Mouse (Mus musculus): ENCODE measurements around the gene Cit. TPM values are rescaled to one million over a fixed set of nuclear protein-coding genes. Genes with fewer than 3 reads are reported as not detected.
A peak's percentile ranks its signal among the peaks of the same experiment; 100 is the strongest.
"Not testable (repeated sequence)": the region's sequence is repeated elsewhere in the genome, so short reads cannot be mapped to it uniquely, and the experiment has no call there.

The Cit gene
- 16.3 and 17.7 TPM in 2 replicates for polyA plus RNA-seq (2015; fragmentation: Nextera tagmentation; extraction: Ambion mirVana)

DNA sequence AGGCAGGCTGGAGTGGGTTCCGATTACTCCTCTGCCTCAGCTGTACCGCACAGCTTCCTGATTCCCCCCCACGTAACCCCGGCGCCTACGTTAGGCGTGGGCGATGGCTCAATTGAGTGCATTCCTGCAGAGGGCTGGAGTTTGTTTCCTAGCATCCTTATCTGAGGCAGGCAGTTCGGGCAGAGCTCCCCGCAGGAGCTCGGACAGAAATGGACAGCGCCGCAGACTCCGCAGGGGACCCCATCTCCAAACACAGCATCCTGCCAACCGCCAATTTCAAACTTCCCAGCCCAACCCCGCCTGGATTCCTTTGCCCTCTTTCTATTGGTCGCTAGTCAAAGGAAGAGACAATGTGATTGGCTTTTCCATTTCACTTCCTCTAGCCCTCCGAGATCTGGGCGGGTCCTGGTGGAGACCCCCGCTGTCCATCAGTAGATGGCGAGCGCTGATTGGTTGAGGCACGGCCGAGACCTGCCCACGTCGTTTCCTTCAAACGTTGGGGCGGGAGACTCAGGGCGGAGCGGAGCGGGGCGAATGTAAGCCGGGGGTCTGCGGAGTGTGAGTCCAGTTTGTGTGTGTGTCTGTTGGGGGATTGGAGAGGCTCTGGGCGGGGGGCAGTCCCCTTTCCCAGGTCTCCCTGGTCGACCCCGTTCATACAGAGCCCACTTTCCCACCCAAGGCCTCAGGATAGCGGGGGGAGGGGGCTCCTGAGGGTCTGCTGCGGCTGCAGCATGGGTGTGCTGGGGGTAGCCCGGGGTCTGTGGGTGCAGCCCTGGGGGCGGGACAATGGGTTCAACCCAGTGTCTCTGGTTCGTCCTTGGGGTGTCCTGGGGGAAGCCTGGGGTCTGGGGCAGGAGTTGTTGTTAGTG is at the start of gene Cit:
Cit (plus strand) TSS at position 513 of the 869 bp plus-strand sequence.
- H3K4me1 ChIP-seq (replicated peaks): peaks cover 27% of the 10 kb centered on the region
- peak; percentile 99 for ATAC-seq (ENCODE audit: low FRiP score)
- no peaks in the 10 kb centered on the region for H3K9me3 ChIP-seq
- no peak within 1 kb of the TSS for H3K27ac ChIP-seq
- H3K9ac ChIP-seq: peak within 1 kb of the TSS; percentile 70
- H3K36me3 ChIP-seq: no peaks in the 10 kb centered on the region
- H3K4me2 ChIP-seq: peak within 1 kb of the TSS; percentile 98
- no peaks in the 10 kb centered on the region for H3K27me3 ChIP-seq
- peak within 1 kb of the TSS; percentile 56 for H3K4me3 ChIP-seq
- under 1% methylated on average over 42 of the region's 42 CpGs for WGBS

DNA sequence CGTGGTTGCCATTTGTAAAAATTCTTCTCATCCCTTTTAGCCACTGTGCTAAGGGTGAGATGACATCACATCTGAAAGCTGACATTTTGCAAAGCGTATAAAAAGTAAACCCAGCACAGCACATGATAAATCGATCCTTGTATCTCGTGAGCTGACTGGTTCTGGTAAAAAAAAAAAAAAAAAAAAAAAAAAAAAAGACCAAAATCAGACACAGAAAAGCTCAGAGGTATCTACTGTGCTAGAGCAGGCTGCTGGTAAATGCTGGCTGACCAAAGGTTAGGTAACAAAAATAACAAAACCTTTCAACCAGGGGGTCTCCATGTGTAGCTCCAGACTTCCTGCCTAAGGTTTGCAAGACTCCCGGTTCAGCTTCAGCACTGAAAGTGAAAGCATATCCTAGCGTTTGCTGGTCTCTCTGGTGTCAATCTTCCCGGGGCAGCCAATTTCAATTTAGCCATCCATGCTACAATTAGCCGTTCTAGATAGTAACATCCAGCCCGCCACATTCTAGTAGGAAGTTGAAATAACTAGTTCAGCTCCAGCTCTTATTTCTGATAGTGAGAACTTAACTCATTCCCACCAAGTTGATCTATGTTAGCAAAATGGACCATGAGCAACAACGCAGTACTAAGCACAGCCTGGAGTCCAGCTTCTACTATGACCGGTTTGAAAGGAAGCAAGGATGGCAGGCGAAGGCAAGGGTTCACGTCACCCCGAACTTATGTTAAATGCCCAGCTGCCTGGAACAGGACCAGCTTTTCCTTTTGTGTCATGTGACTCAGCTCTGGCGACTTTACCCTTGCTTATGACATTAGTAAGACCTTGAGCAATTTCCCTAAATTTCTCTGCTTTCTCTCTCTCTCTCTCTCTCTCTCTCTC is 45.8 kb upstream of the Cit start:
- no peak for ATAC-seq (ENCODE audit: low FRiP score)
- WGBS: 72% methylated on average over 15 of the region's 15 CpGs
- no peaks in the 10 kb centered on the region for H3K36me3 ChIP-seq

DNA sequence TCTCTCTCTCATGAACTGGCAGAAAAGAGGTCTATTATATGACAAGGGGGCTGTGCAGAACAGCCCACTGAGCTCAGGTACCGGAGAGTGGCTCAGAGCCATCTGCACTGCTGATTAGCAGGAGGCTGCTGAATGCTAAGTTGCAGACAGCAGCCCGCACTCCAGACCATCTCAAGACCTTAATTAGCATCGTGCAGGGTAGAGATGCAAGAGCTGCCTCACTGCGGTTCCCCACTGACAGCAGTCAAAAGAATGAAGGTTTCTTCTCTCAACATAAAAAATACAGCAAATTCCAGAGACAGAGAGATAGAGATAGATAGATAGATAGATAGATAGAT is 45.2 kb upstream of the Cit start:
- Histone ChIP-seq H3K9ac (no peak overlapping the region), H3K27me3 (no peaks in the 10 kb centered on the region), H3K36me3 (no peaks in the 10 kb centered on the region), H3K27ac (no peak overlapping the region), H3K4me1 (replicated peaks) (no peaks in the 10 kb centered on the region), H3K4me3 (no peak overlapping the region), H3K4me2 (no peak overlapping the region), H3K9me3 (no peaks in the 10 kb centered on the region)
- ATAC-seq (ENCODE audit: low FRiP score): no peak
- 30% methylated on average over 4 of the region's 4 CpGs for WGBS

More for the DNA sequence above, 45.8 kb upstream of the Cit start:
- Histone ChIP-seq H3K4me3 (no peak overlapping the region), H3K4me1 (replicated peaks) (no peaks in the 10 kb centered on the region), H3K9me3 (no peaks in the 10 kb centered on the region), H3K27me3 (no peaks in the 10 kb centered on the region), H3K27ac (no peak overlapping the region), H3K9ac (no peak overlapping the region), H3K4me2 (no peak overlapping the region)

DNA sequence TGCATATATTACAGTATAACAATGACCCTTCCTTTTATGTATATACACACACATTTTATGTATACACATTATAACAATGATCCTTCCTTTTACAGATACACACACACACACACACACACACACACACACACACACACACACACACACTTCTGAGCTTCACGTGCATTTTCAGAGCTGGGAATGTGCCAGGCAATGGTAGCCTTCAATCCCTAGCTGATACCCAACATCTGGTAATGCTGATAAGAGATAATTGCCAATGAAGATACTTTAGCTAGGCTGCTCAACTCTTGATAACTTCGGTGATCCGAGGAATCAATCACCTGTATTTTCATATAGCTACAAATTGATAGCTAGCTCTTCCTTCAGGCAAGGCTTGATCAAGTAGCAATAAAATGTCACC is 32.8 kb upstream of the Cit start:
- H3K4me2 ChIP-seq: no peak overlapping the region
- H3K9ac ChIP-seq: no peak overlapping the region
- H3K27me3 ChIP-seq: no peaks in the 10 kb centered on the region
- no peaks in the 10 kb centered on the region for H3K36me3 ChIP-seq
- peaks cover 4% of the 10 kb centered on the region; the same call in 1 of the 2 replicates for H3K9me3 ChIP-seq
- 90% methylated on average over 3 of the region's 3 CpGs for WGBS
- no peak overlapping the region for H3K27ac ChIP-seq
- H3K4me1 ChIP-seq (replicated peaks): no peaks in the 10 kb centered on the region
- ATAC-seq (ENCODE audit: low FRiP score): no peak
- no peak overlapping the region for H3K4me3 ChIP-seq

DNA sequence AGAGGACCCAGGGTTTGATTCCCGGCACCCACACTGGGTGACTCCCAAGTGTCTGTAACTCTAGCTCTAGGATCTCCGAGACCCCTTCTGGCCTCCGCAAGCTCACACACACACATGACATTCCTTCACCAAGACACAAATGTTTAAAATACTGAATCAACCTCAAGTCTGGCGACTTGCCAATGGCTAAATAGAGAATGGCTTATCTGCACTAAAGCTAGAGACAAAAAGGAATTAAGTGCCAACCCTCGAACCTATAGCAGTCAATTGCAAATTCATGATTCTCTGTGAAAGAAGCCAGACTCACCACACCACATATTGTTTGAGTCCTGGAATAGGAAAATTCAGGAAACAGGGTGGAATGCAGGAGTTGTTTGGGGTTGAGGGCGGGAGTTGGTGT is 28.1 kb upstream of the Cit start:
- H3K4me2 ChIP-seq: no peak overlapping the region
- 79% methylated on average over 6 of the region's 6 CpGs for WGBS

DNA sequence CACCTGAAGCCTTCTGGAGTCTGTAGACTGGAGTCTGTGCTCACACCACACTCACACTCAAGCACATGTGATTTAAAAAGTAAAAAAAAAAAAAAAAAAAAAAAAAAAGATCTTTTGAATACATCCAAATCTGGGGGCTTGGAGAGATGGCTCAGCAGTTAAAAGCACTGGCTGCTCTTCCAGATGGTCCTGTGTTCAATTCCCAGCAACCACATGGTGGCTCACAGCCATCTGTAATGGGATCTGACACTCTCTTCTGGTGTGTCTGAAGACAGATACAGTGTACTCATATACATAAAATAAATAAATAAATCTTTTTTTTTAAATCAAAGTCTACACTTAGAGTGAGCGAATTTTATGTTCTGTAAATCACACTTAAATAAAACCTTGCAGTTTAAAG is 27.4 kb upstream of the Cit start:
- not testable (repeated sequence) for H3K27me3 ChIP-seq; H3K27ac ChIP-seq; H3K4me1 ChIP-seq (replicated peaks); H3K4me3 ChIP-seq; H3K9me3 ChIP-seq; H3K4me2 ChIP-seq; ATAC-seq (ENCODE audit: low FRiP score); H3K9ac ChIP-seq; H3K36me3 ChIP-seq
- WGBS: 94% methylated on average over 1 of the region's 1 CpGs

More for the DNA sequence above, 28.1 kb upstream of the Cit start:
- H3K4me1 ChIP-seq (replicated peaks): no peaks in the 10 kb centered on the region
- no peak overlapping the region for H3K27ac ChIP-seq
- H3K36me3 ChIP-seq: no peaks in the 10 kb centered on the region
- no peak for ATAC-seq (ENCODE audit: low FRiP score)
- no peaks in the 10 kb centered on the region for H3K27me3 ChIP-seq
- no peak overlapping the region for H3K9ac ChIP-seq
- no peak overlapping the region for H3K4me3 ChIP-seq
- H3K9me3 ChIP-seq: no peaks in the 10 kb centered on the region

DNA sequence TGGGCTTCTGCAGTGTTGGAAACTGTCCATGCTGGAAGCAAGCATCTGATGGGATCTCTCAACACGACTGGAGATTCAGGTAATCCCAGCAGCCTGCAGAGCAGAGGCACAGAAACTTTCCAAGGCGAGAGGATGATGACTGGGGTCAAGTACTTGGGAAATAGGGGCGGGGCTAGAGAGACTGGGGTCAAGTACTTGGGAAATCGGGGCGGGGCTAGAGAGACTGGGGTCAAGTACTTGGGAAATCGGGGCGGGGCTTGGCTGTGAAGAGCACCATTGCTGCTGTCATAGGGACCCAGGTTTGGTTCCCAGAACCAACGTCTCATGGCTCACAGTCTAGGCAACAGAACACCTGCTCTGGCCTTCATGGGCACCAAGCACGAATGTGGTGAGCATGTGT is 25.1 kb upstream of the Cit start:
- Histone ChIP-seq H3K27ac (no peak overlapping the region), H3K4me3 (no peak overlapping the region), H3K9ac (no peak overlapping the region), H3K4me1 (replicated peaks) (no peaks in the 10 kb centered on the region), H3K9me3 (no peaks in the 10 kb centered on the region), H3K4me2 (no peak overlapping the region), H3K36me3 (no peaks in the 10 kb centered on the region), H3K27me3 (no peaks in the 10 kb centered on the region)
- 86% methylated on average over 9 of the region's 9 CpGs for WGBS
- no peak for ATAC-seq (ENCODE audit: low FRiP score)

DNA sequence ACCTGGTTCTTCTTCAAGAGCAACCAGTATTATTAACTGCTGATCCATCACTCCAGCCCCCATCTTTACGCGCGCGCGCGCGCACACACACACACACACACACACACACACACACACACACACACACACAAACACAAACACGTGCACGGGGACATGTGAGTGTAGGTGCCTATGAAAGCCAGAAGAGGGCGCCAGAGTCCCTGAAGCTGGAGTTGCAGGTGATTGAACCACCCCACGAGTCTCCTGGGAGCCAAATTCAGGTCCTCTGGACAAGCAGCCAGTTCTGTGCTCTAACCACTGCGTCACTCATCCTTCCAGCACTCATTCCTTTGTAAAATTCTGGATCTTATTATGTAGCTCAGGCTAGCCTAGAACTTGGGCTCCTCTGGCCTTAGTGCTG is 23.9 kb upstream of the Cit start:
- Histone ChIP-seq H3K4me1 (replicated peaks) (no peaks in the 10 kb centered on the region), H3K27me3 (no peaks in the 10 kb centered on the region), H3K4me2 (no peak overlapping the region), H3K9me3 (no peaks in the 10 kb centered on the region), H3K9ac (no peak overlapping the region), H3K4me3 (no peak overlapping the region), H3K27ac (no peak overlapping the region), H3K36me3 (no peaks in the 10 kb centered on the region)
- ATAC-seq (ENCODE audit: low FRiP score): no peak
- 92% methylated on average over 12 of the region's 12 CpGs for WGBS

DNA sequence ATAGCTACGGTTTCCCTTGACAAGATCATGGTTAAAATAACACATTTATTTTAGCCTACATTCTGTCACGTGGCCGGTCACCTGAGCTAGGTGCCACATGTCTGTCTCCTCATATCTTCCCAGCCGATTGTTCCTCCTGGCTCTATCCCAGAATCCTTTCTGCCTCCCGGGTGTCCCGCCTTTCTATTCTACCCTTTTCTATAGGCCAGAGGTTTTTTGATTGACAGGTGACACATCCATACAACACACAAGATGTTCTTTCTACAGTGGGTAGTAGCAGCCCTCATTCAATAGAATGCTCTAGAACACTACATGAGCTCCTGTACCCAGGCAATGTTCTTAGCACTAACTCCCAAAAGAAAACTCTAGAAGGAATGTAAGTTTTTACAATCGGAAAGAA is 23.2 kb upstream of the Cit start:
- Histone ChIP-seq H3K4me3 (no peak overlapping the region), H3K9ac (no peak overlapping the region), H3K9me3 (no peaks in the 10 kb centered on the region), H3K27me3 (no peaks in the 10 kb centered on the region), H3K4me2 (no peak overlapping the region), H3K36me3 (no peaks in the 10 kb centered on the region), H3K4me1 (replicated peaks) (no peaks in the 10 kb centered on the region), H3K27ac (no peak overlapping the region)
- WGBS: 93% methylated on average over 7 of the region's 7 CpGs
- no peak for ATAC-seq (ENCODE audit: low FRiP score)

DNA sequence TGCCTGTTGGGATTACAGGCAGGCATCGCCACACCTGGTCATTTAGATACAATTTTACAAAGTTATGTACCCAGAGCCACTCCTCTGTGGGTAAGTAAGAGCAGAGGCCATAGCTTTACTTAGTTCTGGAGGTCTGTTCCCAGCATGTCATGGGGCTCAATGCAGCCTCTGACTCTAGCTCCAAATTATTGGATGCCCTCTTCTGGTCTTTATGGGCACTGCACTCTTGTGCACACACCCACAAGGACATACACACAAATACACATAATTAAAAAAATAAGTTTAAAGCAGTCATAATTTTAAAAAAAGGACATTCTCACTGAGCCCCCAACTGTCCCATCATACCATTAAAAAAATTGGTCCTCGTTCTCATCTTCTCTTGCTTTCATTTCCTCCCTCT is 12.3 kb upstream of the Cit start:
- 88% methylated on average over 2 of the region's 2 CpGs for WGBS
- Histone ChIP-seq H3K4me3 (no peak overlapping the region), H3K36me3 (no peaks in the 10 kb centered on the region), H3K4me1 (replicated peaks) (no peaks in the 10 kb centered on the region), H3K27me3 (no peaks in the 10 kb centered on the region), H3K9ac (no peak overlapping the region), H3K27ac (no peak overlapping the region), H3K4me2 (no peak overlapping the region), H3K9me3 (no peaks in the 10 kb centered on the region)
- no peak for ATAC-seq (ENCODE audit: low FRiP score)

DNA sequence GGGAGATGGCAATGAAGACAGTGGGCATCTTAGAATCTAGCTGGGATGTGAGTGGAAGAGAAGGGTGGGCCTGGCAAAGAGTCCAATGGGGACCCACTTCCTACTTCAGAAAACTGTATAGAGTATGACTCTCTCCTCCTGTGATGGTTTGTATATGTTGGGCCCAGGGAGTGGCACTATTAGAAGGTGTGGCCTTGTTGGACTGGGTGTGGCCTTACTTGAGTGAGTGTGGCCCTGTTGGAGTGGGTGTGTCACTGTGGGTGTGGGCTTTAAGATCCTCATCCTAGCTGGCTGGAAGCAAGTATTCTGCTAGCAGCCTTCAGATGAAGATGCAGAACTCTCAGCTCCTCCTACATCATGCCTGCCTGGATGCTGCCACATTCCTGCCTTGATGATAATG is 11.3 kb upstream of the Cit start:
- not testable (repeated sequence) for H3K9me3 ChIP-seq; H3K4me3 ChIP-seq; ATAC-seq (ENCODE audit: low FRiP score); H3K9ac ChIP-seq; H3K27me3 ChIP-seq; H3K36me3 ChIP-seq; H3K4me1 ChIP-seq (replicated peaks); H3K27ac ChIP-seq; H3K4me2 ChIP-seq

DNA sequence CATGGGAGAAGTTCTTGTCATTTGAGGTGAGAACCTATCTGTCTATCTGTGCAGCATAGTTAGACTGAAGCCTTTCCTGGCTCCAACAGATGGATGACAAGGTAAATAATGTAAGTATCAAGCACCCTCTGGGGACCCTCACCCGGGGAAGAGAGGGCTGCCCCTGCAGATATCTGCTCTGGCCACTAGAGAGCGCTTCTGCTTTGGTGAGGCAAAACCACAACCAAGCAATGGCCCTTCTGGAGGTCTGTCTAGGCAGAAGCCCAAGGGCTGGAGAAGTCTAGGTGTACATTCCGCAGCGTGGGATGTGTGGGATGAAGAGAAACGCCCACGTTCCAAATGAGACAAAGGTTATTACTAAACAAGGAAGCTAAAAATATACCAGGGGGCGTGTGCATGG is 9.8 kb upstream of the Cit start:
- H3K9ac ChIP-seq: no peak overlapping the region
- no peaks in the 10 kb centered on the region for H3K36me3 ChIP-seq
- H3K4me3 ChIP-seq: no peak overlapping the region
- no peaks in the 10 kb centered on the region for H3K4me1 ChIP-seq (replicated peaks)
- no peak for ATAC-seq (ENCODE audit: low FRiP score)
- H3K27me3 ChIP-seq: no peaks in the 10 kb centered on the region
- H3K4me2 ChIP-seq: no peak overlapping the region
- WGBS: 61% methylated on average over 7 of the region's 7 CpGs
- H3K9me3 ChIP-seq: no peaks in the 10 kb centered on the region
- H3K27ac ChIP-seq: no peak overlapping the region
